Mouse (Mus musculus): ENCODE results near the gene Mpp2.
A peak's percentile ranks its signal among the peaks of the same experiment; 100 is the strongest.

Gene Mpp2

GRCm38 (mm10) chr11:102070426-102070825, 17.9 kb downstream of the Mpp2 start:
- DNase-seq, result no peak

- DNase-seq, result no peak
Measured at GRCm38 (mm10) chr11:102069633-102070032, 18.7 kb downstream of the Mpp2 start.

GRCm38 (mm10) chr11:102068969-102069368, 19.3 kb downstream of the Mpp2 start:
- DNase-seq, result no peak

- no peak for DNase-seq
Measured at GRCm38 (mm10) chr11:102063076-102063475, 25.2 kb downstream of the Mpp2 start.

- DNase-seq, result no peak
Measured at GRCm38 (mm10) chr11:102061941-102062473, 26.3 kb downstream of the Mpp2 start.

GRCm38 (mm10) chr11:102061236-102061940, 26.9 kb downstream of the Mpp2 start:
- peak; percentile 52 to 54 for DNase-seq

GRCm38 (mm10) chr11:102053847-102054246, 34.5 kb downstream of the Mpp2 start:
- peak; percentile 12 to 21 for DNase-seq

- DNase-seq, result no peak
Measured at GRCm38 (mm10) chr11:102053183-102053582, 35.1 kb downstream of the Mpp2 start.

- no peak for DNase-seq
Measured at GRCm38 (mm10) chr11:102052697-102053096, 35.6 kb downstream of the Mpp2 start.

GRCm38 (mm10) chr11:102051954-102052353, 36.4 kb downstream of the Mpp2 start:
- no peak for DNase-seq

- no peak for DNase-seq
Measured at GRCm38 (mm10) chr11:102051541-102051940, 36.8 kb downstream of the Mpp2 start.

- no peak for DNase-seq
Measured at GRCm38 (mm10) chr11:102049875-102050482, 38.3 kb downstream of the Mpp2 start.

GRCm38 (mm10) chr11:102046607-102047006, 41.7 kb downstream of the Mpp2 start:
- no peak for DNase-seq

- DNase-seq, result no peak
Measured at GRCm38 (mm10) chr11:102044691-102045212, 43.6 kb downstream of the Mpp2 start.

GRCm38 (mm10) chr11:102043381-102043780, 44.9 kb downstream of the Mpp2 start:
- no peak for DNase-seq

- DNase-seq, result no peak
Measured at GRCm38 (mm10) chr11:102042971-102043370, 45.3 kb downstream of the Mpp2 start.

GRCm38 (mm10) chr11:102041350-102041949, 46.9 kb downstream of the Mpp2 start, which contains the start of gene Cd300lg:
TSS of gene Cd300lg (plus strand) at chr11:102041509.
- no peak for DNase-seq

- DNase-seq, result no peak
Measured at GRCm38 (mm10) chr11:102040646-102041045, 47.7 kb downstream of the Mpp2 start.

- peak; percentile 36 to 55 for DNase-seq
Measured at GRCm38 (mm10) chr11:102040138-102040524, 48.2 kb downstream of the Mpp2 start.

- DNase-seq, result no peak
Measured at GRCm38 (mm10) chr11:102039487-102040137, 48.7 kb downstream of the Mpp2 start.

GRCm38 (mm10) chr11:102037789-102038188, 50.5 kb downstream of the Mpp2 start:
- no peak for DNase-seq

- DNase-seq, result no peak
Measured at GRCm38 (mm10) chr11:102036336-102036735, 52.0 kb downstream of the Mpp2 start.

GRCm38 (mm10) chr11:102035456-102035960, 52.8 kb downstream of the Mpp2 start:
- DNase-seq, result no peak
